Mouse (Mus musculus): ENCODE measurements around the gene Acad12. TPM values are rescaled to one million over a fixed set of nuclear protein-coding genes. Genes with fewer than 3 reads are reported as not detected.

Acad12 gene
- 1.7 and 1.9 TPM in 2 replicates for polyA plus RNA-seq (2015; fragmentation: Nextera tagmentation; extraction: Ambion mirVana)

GRCm38 (mm10) chr5:121618592-121619513 lies at the start of gene Acad12:
TSS of gene Acad12 (minus strand) at chr5:121618938.

GRCm38 (mm10) chr5:121660059-121660896 lies 41.5 kb upstream of the Acad12 start, which contains the start of the genes Acad10 and Brap:
TSS of gene Acad10 (minus strand) at chr5:121660514.
TSS of gene Brap (plus strand) at chr5:121660563.

GRCm38 (mm10) chr5:121593451-121594401 lies 25.0 kb downstream of the Acad12 start, which contains the start of gene Aldh2:
TSS of gene Aldh2 (minus strand) at chr5:121593824.

Other genes starting within 250 kb of the Acad12 start
- gene Trafd1, start 233.3 kb downstream of the Acad12 start, polyA plus RNA-seq (2015; fragmentation: Nextera tagmentation; extraction: Ambion mirVana): 85.2 and 96.9 TPM in 2 replicates
- 41.6 and 46.4 TPM in 2 replicates for gene Naa25, start 221.0 kb downstream of the Acad12 start, polyA plus RNA-seq (2015; fragmentation: Nextera tagmentation; extraction: Ambion mirVana)
- gene Tmem116, start 167.0 kb downstream of the Acad12 start, polyA plus RNA-seq (2015; fragmentation: Nextera tagmentation; extraction: Ambion mirVana): 2.5 and 2.7 TPM in 2 replicates
- gene Erp29, start 166.4 kb downstream of the Acad12 start, polyA plus RNA-seq (2015; fragmentation: Nextera tagmentation; extraction: Ambion mirVana): 178 and 197 TPM in 2 replicates
- gene Adam1b, start 115.5 kb downstream of the Acad12 start, polyA plus RNA-seq (2015; fragmentation: Nextera tagmentation; extraction: Ambion mirVana): not detected in 2 replicates
- gene Adam1a, start 73.5 kb downstream of the Acad12 start, polyA plus RNA-seq (2015; fragmentation: Nextera tagmentation; extraction: Ambion mirVana): 1.8 and 2.4 TPM in 2 replicates
- not detected in 2 replicates for gene Gm42878, start 73.5 kb downstream of the Acad12 start, polyA plus RNA-seq (2015; fragmentation: Nextera tagmentation; extraction: Ambion mirVana)
- gene Mapkapk5, start 73.0 kb downstream of the Acad12 start, polyA plus RNA-seq (2015; fragmentation: Nextera tagmentation; extraction: Ambion mirVana): 52.9 and 61.8 TPM in 2 replicates
- 145 and 157 TPM in 2 replicates for gene Aldh2, start 25.1 kb downstream of the Acad12 start, polyA plus RNA-seq (2015; fragmentation: Nextera tagmentation; extraction: Ambion mirVana)
- 1.2 and 1.7 TPM in 2 replicates for gene Acad10, start 41.6 kb upstream of the Acad12 start, polyA plus RNA-seq (2015; fragmentation: Nextera tagmentation; extraction: Ambion mirVana)
- 35.0 and 36.5 TPM in 2 replicates for gene Brap, start 41.6 kb upstream of the Acad12 start, polyA plus RNA-seq (2015; fragmentation: Nextera tagmentation; extraction: Ambion mirVana)
- gene Atxn2, start 92.4 kb upstream of the Acad12 start, polyA plus RNA-seq (2015; fragmentation: Nextera tagmentation; extraction: Ambion mirVana): 108 and 110 TPM in 2 replicates
- 8.2 TPM in 2 replicates for gene Sh2b3, start 218.7 kb upstream of the Acad12 start, polyA plus RNA-seq (2015; fragmentation: Nextera tagmentation; extraction: Ambion mirVana)
- 19.1 and 19.6 TPM in 2 replicates for gene Pheta1, start 230.0 kb upstream of the Acad12 start, polyA plus RNA-seq (2015; fragmentation: Nextera tagmentation; extraction: Ambion mirVana)